Mouse (Mus musculus): ENCODE data around the gene Gm44965. TPM values are rescaled to one million over a fixed set of nuclear protein-coding genes. Genes with fewer than 3 reads are reported as not detected.

The Gm44965 gene
- polyA plus RNA-seq, 1 experiment from 2014 or later, result not detected

- ATAC-seq (ENCODE audit: extremely low read depth, insufficient number of reproducible peaks, low FRiP score, low TSS enrichment), result no peak
- Histone ChIP-seq H3K4me3 (no peak overlapping the region), H3K4me1 (no peaks in the 10 kb centered on the region)
Measured at GRCm38 (mm10) chr6:48668022-48668421, 74.3 kb downstream of the Gm44965 start.

More at GRCm38 (mm10) chr6:48668022-48668421, 74.3 kb downstream of the Gm44965 start:
- Histone ChIP-seq H3K27me3 (replicated peaks) (no peaks in the 10 kb centered on the region), H3K4me2 (no peak overlapping the region), H3K9me3 (no peaks in the 10 kb centered on the region), H3K36me3 (no peaks in the 10 kb centered on the region), H3K27ac (replicated peaks) (no peak overlapping the region), H3K9ac (no peak overlapping the region)

Other genes with a start within 250 kb of the Gm44965 start
- gene Krba1, start 198.4 kb upstream of the Gm44965 start, polyA plus RNA-seq (2015; fragmentation: Nextera tagmentation; extraction: Ambion mirVana), result 15.4 and 17.8 TPM in 2 replicates
- gene Zfp467, start 148.1 kb upstream of the Gm44965 start, polyA plus RNA-seq (2015; fragmentation: Nextera tagmentation; extraction: Ambion mirVana), result 16.1 and 20.8 TPM in 2 replicates
- 0.22 and 0.27 TPM in 2 replicates for gene Sspo, start 145.7 kb upstream of the Gm44965 start, polyA plus RNA-seq (2015; fragmentation: Nextera tagmentation; extraction: Ambion mirVana)
- 18.2 and 22.7 TPM in 2 replicates for gene Atp6v0e2, start 56.3 kb upstream of the Gm44965 start, polyA plus RNA-seq (2015; fragmentation: Nextera tagmentation; extraction: Ambion mirVana)
- 7.2 and 7.6 TPM in 2 replicates for gene Lrrc61, start 39.1 kb upstream of the Gm44965 start, polyA plus RNA-seq (2015; fragmentation: Nextera tagmentation; extraction: Ambion mirVana)
- gene Rarres2, start 21.2 kb upstream of the Gm44965 start, polyA plus RNA-seq (2015; fragmentation: Nextera tagmentation; extraction: Ambion mirVana), result 29.7 and 35.8 TPM in 2 replicates
- 0.86 TPM in 1 of 2 replicates, not detected in the other for gene Gm45021, start 4.3 kb upstream of the Gm44965 start, polyA plus RNA-seq (2015; fragmentation: Nextera tagmentation; extraction: Ambion mirVana)
- gene Repin1, start 58 bp upstream of the Gm44965 start, polyA plus RNA-seq (2015; fragmentation: Nextera tagmentation; extraction: Ambion mirVana), result 22.5 and 24.6 TPM in 2 replicates
- 4.8 and 5.5 TPM in 2 replicates for gene Zfp775, start 8.1 kb downstream of the Gm44965 start, polyA plus RNA-seq (2015; fragmentation: Nextera tagmentation; extraction: Ambion mirVana)
- 1.2 TPM in 2 replicates for gene AI854703, start 32.8 kb downstream of the Gm44965 start, polyA plus RNA-seq (2015; fragmentation: Nextera tagmentation; extraction: Ambion mirVana)
- 1.1 and 1.2 TPM in 2 replicates for gene Gimap8, start 53.3 kb downstream of the Gm44965 start, polyA plus RNA-seq (2015; fragmentation: Nextera tagmentation; extraction: Ambion mirVana)
- gene Gimap9, start 82.2 kb downstream of the Gm44965 start, polyA plus RNA-seq (2015; fragmentation: Nextera tagmentation; extraction: Ambion mirVana), result 7.5 and 8.7 TPM in 2 replicates
- 18.4 and 19.1 TPM in 2 replicates for gene Gimap4, start 90.6 kb downstream of the Gm44965 start, polyA plus RNA-seq (2015; fragmentation: Nextera tagmentation; extraction: Ambion mirVana)
- gene Gimap6, start 114.3 kb downstream of the Gm44965 start, polyA plus RNA-seq (2015; fragmentation: Nextera tagmentation; extraction: Ambion mirVana), result 33.4 TPM in 2 replicates
- gene Gm28053, start 124.7 kb downstream of the Gm44965 start, polyA plus RNA-seq (2015; fragmentation: Nextera tagmentation; extraction: Ambion mirVana), result 3.7 and 5.0 TPM in 2 replicates
- not detected in 2 replicates for gene Gimap7, start 124.7 kb downstream of the Gm44965 start, polyA plus RNA-seq (2015; fragmentation: Nextera tagmentation; extraction: Ambion mirVana)
- 24.2 and 27.5 TPM in 2 replicates for gene Gimap1, start 145.1 kb downstream of the Gm44965 start, polyA plus RNA-seq (2015; fragmentation: Nextera tagmentation; extraction: Ambion mirVana)
- 7.2 and 8.2 TPM in 2 replicates for gene Gimap5, start 152.3 kb downstream of the Gm44965 start, polyA plus RNA-seq (2015; fragmentation: Nextera tagmentation; extraction: Ambion mirVana)
- gene Gimap3, start 176.9 kb downstream of the Gm44965 start, polyA plus RNA-seq (2015; fragmentation: Nextera tagmentation; extraction: Ambion mirVana), result 0.06 TPM in 1 of 2 replicates, not detected in the other
- gene Tmem176a, start 247.0 kb downstream of the Gm44965 start, polyA plus RNA-seq (2015; fragmentation: Nextera tagmentation; extraction: Ambion mirVana), result 94.5 and 102 TPM in 2 replicates
- gene Tmem176b, start 247.6 kb downstream of the Gm44965 start, polyA plus RNA-seq (2015; fragmentation: Nextera tagmentation; extraction: Ambion mirVana), result 249 and 268 TPM in 2 replicates